Mouse (Mus musculus) gastrocnemius, postnatal 14 days (tissue): ENCODE data around the gene Syde2. TPM values are rescaled to one million over a fixed set of nuclear protein-coding genes. Genes with fewer than 3 reads are reported as not detected.
"Not testable (repeated sequence)": the region's sequence is repeated elsewhere in the genome, so short reads cannot be mapped to it uniquely, and the experiment has no call there.

Source experiments
- DNase-seq: peaks from one replicate; pipeline ENCODE4 v3.0.0; 2021; ENCODE audit warnings: mixed read lengths
- intact Hi-C: fragments of 180-260 bp; cut with DNase I; formaldehyde crosslinking; loops from one replicate; pipeline ENCODE4 v1.15.1; 2025; ENCODE audit warnings: low total_unique reads
- total RNA-seq, 2 experiments: library from RNA; stranded (reverse); gene quantifications; 2 replicates each; pipeline ENCODE4 v1.2.3; 2021

Gene Syde2
- total RNA-seq, 2 experiments from 2014 or later, result 1.6 to 1.8 TPM

- intact Hi-C loops, result no loop called here
- no peak for DNase-seq
Measured at GRCm38 (mm10) chr3:145963101-145964017, 24.3 kb upstream of the Syde2 start.

- intact Hi-C loops, result no loop called here
- DNase-seq, result no peak
Measured at GRCm38 (mm10) chr3:145964018-145964387, 23.7 kb upstream of the Syde2 start.

GRCm38 (mm10) chr3:145964473-145964872 is 23.2 kb upstream of the Syde2 start:
- no peak for DNase-seq
- intact Hi-C loops, result no loop called here

- intact Hi-C loops, DNase-seq: not testable (repeated sequence)
Measured at GRCm38 (mm10) chr3:145965583-145965982, 22.1 kb upstream of the Syde2 start.

DNA sequence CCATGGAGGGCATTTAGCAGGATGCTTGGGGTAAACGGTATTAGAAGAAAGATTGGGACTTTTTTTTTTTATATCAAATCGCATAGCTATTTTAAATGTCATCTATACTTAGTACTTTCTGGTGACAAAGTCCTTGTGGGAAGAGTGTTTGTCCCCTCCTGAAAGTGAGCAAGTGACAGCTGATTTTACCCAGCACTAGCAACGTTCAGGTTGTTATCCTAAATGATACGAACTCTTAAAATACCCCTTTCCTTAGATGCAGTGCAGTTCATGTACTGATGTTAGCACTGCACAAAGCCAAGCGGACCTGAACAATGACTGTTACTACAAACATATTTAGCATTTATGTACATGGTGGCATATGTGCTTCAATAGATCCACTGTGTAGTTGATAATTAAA is 20.9 kb upstream of the Syde2 start:
- intact Hi-C loops, result no loop called here
- DNase-seq, result no peak

- no peak for DNase-seq
- intact Hi-C loops, result no loop called here
Measured at GRCm38 (mm10) chr3:145969031-145969501, 18.6 kb upstream of the Syde2 start.

DNA sequence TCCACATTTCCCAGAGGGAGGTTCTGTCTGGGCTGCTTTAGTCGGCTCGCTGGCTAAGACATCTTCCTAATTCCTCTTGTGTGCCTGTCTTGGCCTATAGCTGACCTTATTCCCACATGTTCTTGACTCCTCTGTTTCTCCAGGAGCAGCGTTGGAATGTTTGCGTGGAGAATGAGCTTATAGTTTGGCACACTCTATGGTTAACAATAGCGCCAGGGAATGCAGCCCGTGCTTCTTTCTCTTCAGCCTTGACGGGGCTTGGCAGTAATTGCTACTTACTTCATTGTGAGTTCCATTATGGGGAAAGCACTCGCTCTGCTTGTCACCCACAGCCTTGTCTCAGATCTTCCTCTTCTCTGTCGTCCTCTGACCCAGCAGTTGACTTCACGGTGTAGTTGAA is 16.2 kb upstream of the Syde2 start:
- DNase-seq, result no peak
- intact Hi-C loops, result no loop called here

GRCm38 (mm10) chr3:145974986-145975385 is 12.7 kb upstream of the Syde2 start:
- intact Hi-C loops, result no loop called here
- no peak for DNase-seq

GRCm38 (mm10) chr3:145985333-145985925 is 2.2 kb upstream of the Syde2 start:
- intact Hi-C loops, result loop anchor here (5.0 kb wide), 1 partner anchor 33 kb away; no protein-coding TSS in a partner anchor
- DNase-seq, result no peak

DNA sequence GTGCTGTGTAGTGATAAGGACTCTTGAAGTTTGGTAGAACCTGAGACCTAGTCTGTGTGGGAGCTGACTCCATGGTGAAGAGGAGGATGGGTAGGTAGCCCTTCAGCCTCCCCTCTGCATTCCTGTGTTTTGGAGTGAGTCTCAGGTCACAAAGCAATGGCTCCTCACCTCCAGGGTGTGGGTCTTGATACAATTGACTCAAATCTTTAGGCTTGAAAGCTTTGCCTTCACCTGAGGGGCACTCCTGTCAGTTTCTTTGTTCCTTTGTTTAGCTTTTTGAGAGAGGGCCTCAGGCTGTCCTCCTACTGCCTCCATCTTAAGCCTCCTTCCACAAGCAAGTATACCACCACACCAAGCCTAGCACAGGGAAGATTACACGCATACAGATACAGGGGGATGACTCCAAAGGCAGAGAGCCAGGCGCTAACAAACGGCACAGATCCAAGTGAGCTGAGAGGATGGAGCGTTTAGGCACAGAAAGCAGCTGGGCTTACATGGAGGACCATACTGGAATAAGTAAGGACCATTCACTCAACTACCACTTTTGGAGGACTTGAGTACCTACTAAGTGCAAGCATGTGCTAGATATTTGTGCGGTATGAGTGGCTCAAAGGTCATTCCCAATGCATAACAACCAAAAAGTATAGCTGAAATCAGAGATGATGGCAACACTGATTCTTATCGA is 1.2 kb upstream of the Syde2 start:
- no peak for DNase-seq
- intact Hi-C loops, result loop anchor here (5.0 kb wide), 1 partner anchor 34 kb away; no protein-coding TSS in a partner anchor

- peak; percentile 85 for DNase-seq
- intact Hi-C loops, result loop anchor here (5.0 kb wide), 1 partner anchor 36 kb away; no protein-coding TSS in a partner anchor
Measured at GRCm38 (mm10) chr3:145987970-145988683, 457 bp downstream of the Syde2 start.

- intact Hi-C loops, result loop anchor here (5.0 kb wide), 1 partner anchor 37 kb away; no protein-coding TSS in a partner anchor
- DNase-seq, result no peak
Measured at GRCm38 (mm10) chr3:145988684-145989575, 1.3 kb downstream of the Syde2 start.

- intact Hi-C loops, result loop anchor here (5.0 kb wide), 1 partner anchor 37 kb away; no protein-coding TSS in a partner anchor
- DNase-seq, result no peak
Measured at GRCm38 (mm10) chr3:145989576-145990081, 2.0 kb downstream of the Syde2 start.

- intact Hi-C loops, result no loop called here
- DNase-seq, result no peak
Measured at GRCm38 (mm10) chr3:145991130-145991529, 3.5 kb downstream of the Syde2 start.

DNA sequence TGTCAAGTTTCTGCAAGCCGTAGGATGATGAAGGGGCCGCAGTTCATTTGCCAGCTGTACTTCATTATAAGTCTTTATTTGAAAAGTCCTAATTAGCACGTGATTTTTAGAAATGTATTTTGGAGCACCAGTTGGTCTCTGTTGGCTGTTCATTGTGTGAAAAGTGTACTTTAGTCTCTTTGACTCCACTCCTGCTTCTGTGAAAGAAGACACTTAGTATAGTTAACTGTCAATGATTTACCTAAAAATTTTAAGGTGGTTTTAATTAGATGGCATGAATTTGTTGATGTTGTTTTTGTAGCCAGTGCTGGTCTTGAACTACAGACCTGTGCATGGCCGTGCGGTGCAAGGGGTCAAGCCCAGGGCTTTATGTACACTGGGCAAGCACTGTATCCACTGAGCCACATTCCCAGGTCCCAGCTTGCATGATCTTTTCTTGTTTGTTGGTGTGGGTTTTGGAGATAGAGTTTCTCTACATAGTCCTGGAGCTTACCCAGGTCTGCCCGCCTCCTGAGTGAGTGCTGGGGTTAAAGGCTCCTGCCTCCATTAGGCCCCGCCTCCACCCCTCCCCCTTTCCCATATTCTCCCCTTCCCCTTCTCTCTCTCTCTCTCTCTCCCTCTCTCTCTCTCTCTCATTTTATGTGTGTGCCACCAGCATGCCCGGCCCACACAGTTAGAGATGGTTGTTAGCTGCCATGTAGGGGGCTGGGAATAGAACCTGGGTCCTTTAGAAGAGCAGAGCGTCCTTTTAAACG is 4.5 kb downstream of the Syde2 start:
- DNase-seq, result no peak
- intact Hi-C loops, result no loop called here

DNA sequence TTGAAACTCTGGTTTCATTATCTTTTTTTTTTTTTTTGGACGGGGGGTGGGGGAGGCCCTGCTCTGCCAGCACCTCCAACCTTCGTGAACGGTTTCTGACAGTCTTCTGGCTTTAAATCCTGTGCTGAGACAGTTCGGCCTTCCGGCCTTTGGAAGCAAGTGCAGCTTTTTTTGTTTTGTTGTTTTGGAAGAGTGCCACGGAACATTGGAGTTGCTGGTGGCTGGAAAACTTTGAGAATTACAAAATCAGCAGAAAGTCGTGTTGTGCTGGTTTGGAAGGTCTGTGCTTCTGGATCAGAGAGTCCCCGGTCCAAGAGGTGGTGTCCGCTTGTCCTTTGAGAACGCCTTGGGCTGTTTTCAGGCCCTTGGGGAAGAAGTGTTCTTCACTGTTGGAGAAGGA is 5.1 kb downstream of the Syde2 start:
- peak; percentile 19 for DNase-seq
- intact Hi-C loops, result no loop called here

GRCm38 (mm10) chr3:145993481-145994201 is 6.0 kb downstream of the Syde2 start:
- intact Hi-C loops, result no loop called here
- no peak for DNase-seq
